Mouse (Mus musculus): ENCODE data around the gene Tcte1. TPM values are rescaled to one million over a fixed set of nuclear protein-coding genes. Genes with fewer than 3 reads are reported as not detected.
A peak's percentile ranks its signal among the peaks of the same experiment; 100 is the strongest.

Tcte1 gene
- total RNA-seq, 2 experiments from 2014 or later, result 0.57 to 0.69 TPM

GRCm38 (mm10) chr17:45546941-45547340 is 23.7 kb downstream of the Tcte1 start:
- DNase-seq (ENCODE audit: low spot score in 2 of 2), result no peak

DNA sequence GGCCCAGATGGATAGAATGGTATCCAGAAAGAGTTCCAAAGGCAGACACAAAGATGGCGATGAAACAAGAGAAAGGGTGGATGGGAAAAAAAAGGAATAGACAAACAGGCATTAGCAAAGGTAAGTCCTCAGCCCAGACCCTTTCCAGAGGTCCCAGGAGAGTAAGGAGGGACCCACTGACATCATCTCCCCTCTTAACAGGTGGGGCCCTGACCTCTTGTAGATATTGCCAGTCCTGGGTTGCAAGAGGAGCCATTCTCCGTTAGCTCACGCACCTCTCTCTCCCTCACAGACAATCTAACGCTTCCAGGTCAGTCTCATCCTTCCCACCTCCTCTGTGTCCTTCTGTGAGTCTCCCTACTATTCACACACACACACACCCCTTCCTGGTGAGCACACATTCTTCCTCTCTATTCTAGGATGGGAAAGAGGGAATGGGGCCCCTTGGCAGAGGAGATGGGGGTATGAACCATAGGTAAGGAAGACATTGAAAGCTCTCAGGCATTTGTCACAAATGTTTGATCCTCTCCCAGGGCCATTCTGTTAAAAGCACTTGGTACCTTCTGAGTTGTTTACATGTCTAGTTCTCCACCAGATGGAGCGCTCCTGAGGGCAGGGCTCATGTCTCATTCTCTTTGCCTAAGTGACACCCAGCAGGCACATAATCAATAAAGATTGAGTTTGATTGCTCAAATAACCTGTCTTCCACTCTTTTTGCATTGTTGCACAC is 24.4 kb downstream of the Tcte1 start:
- no peak for DNase-seq (ENCODE audit: low spot score in 2 of 2)

- DNase-seq (ENCODE audit: low spot score in 2 of 2), result peak; percentile 67 to 74
Measured at GRCm38 (mm10) chr17:45548541-45549512, 25.6 kb downstream of the Tcte1 start.

DNA sequence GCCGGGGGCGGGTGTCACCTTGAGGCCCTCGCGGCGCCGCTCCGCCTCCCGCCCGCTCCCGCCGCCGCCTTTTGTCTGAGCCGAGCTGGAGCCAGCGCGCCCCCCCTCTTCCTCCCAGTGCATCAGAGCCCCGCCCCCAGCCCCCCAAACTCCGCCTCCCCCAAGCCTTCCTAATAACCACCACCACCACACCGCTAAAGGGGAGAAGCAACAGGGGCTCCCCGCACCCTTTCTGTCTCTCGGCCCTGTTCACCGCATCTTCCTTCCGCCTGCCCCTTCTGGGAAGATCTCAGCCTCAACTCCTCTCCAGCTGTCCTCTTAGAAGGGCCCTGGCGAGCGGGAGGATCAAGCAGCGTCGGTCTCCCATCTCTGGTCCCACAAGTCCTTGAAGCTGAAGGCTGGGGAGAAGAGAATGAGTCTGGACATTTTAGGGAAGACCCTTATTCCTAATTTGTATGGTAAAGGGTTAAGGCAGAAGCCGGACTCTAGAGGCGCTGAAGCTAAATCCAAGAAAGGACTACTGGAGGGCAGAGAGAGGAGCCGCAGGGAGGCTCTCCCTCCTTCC is 26.5 kb downstream of the Tcte1 start, which contains the start of gene Tmem151b:
TSS of gene Tmem151b (minus strand) at position 61 of the 565 bp plus-strand sequence.
- DNase-seq (ENCODE audit: low spot score in 2 of 2), result peak; percentile 65 to 80

DNA sequence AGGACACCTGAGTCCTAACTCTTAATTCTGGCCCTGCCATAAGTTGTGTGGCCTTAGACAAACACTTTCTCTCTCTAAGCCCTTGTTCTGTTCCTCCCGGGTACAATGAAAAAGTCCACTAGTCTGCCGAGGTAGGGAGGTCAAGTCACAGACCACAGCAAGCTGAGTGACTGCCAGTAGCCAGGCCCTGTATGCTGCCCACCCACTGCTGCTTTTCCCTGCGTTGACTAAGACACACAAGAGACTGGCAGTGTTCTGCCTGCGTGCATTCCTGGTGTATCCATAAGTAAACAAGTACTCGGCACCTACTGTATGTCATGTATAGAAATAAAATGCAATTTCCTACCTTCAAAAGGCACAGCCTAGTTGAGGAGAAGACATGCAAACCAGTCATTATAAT is 27.0 kb downstream of the Tcte1 start:
- no peak for DNase-seq (ENCODE audit: low spot score in 2 of 2)

DNA sequence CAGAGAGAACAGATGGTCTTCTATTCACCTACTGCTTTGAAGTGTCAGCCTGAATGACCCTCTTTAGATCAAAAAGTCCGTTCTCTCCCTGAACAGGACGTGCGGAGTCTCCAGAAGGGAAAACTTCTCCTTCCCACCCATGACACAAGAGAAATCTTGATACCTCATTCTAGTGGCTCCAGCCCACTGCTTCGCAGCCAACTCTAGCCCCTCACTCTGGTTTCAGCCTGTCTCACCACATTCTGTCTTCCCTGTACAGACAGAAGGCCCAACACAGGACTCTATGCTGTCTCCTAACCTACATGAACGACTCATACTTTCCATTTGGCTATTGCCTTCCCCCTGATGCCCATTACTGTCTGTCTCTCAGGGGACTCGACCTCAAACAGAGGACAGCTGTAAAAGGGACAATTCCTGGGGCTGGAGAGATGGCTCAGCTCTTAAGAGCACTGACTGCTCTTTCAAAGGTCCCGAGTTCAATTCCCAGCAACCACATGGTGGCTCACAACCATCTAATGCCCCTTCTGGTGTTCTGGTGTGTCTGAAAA is 28.1 kb downstream of the Tcte1 start:
- DNase-seq (ENCODE audit: low spot score in 2 of 2), result no peak

- peak; percentile 89 to 91 for DNase-seq (ENCODE audit: low spot score in 2 of 2)
Measured at GRCm38 (mm10) chr17:45551816-45552451, 28.7 kb downstream of the Tcte1 start.

DNA sequence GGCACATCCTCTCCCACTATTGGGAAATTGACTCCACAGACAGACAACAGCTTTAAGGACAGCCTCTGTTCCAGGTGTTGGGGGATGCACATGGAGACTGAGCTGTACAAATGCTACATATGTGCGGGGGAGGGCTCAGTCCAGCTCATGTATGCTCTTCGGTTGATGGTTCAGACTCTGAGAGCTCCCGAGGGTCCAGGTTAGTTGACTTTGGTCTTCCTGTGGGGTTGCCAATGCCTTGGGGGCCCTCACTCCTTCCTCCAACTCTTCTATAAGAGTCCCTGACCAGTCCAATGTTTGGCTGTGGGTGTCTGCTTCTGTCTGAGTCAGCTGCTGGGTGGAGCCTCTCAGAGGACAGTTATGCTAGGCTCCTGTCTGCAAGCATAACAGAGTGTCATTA is 29.8 kb downstream of the Tcte1 start:
- DNase-seq (ENCODE audit: low spot score in 2 of 2), result no peak

DNA sequence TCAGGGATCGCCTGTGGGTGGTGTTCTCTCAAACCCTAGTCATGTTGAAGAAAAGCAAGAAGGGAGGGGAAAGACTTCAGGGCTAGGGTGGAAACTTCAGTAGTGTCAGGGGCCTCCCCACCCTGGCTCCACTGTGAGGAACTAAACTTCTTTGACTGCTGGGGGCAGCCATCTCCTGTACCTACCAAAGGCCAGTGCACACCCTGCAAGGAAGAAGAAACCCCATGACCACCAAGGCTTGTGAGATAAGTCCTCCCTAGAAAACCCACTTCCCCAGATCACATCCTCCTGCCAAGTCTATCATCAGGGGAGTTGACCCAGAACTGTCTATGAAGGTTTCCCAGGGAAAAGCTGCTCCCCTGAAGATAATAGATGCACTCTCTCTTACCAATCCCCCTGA is 31.2 kb downstream of the Tcte1 start:
- DNase-seq (ENCODE audit: low spot score in 2 of 2), result no peak

DNA sequence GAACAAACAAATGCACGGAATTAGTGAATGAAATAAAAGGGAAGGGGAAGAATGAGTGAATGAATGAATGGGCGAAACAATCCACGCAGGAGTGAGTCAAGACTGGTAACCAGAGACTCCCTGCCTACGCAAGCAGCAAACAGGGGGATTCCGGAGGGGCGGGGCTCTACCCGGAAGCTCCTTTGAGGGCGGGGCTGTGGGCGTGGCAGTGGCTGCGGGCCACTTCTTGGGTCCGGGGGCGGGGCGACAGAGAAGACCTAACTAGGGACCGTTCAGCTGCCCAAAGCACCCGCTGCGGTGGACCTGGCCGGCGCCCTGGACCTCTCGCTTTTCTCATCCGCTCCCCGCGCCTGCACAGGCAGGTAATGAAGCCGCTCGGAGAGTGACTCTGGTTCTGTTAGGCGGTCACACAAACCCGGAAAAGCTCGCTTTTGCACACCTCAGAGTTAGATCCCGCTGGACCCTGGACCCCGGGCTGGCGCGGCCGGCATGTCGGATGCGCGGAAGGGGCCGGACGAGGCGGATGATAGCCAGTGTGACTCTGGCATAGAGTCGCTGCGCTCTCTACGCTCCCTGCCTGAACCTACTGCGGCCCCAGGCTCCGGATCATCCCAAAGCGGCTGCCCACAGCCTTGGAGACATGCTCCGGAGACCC is 32.3 kb downstream of the Tcte1 start, which contains the start of gene Nfkbie:
TSS of gene Nfkbie (plus strand) at position 252 of the 655 bp plus-strand sequence.
- DNase-seq (ENCODE audit: low spot score in 2 of 2), result peak; percentile 88 to 93

DNA sequence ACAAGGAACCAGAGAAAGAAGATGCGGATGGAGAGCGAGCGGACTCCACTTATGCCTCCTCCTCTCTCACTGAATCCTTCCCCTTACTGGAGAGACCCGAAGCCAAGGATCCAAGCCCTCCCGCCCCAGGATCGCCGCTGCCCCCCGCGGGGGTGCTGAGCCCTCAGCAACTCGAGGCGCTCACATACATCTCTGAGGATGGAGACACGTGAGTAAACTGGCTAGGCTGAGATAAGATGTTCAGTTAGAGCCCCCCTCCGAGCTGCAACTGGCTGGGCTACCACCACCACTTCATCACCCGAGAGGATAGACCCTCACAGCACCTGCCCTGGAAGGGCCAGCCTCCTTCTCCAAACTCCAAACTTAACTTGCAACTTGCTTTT is 32.9 kb downstream of the Tcte1 start:
- DNase-seq (ENCODE audit: low spot score in 2 of 2), result no peak

DNA sequence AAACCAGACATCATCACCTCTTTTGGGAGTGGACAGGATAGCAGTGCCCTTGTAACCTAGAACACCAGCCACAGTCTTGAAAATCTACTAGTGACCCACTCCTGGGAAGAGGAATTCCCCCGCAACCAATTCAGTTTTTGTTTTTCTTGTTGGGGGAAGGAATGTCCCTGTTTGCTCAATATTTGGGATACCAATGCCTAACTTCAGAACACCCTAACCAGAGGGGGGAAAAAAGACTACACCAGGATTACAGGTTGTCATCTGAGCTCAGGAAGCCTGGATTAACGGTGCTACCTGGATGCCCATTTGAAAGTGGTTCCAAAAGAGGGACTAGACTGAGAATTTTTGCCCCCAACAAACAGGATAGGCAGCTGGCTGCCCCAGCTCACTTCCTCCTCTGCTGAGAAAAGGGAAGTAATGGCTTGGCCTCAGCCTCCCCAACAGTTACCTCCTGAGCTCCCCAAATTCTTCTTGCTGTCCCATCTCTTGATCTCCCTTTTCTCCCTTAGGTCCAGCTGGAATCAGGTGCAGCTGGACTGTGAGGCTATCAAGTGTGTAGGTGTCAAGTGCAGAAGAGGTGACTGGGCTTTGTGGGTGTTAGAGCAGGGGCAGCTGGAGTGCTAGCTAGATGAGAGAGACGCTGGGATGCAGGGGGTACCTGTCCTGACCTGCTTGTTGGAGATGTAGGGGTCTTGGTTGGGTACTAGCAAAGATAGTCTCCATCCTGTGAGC is 33.4 kb downstream of the Tcte1 start:
- DNase-seq (ENCODE audit: low spot score in 2 of 2), result no peak

- no peak for DNase-seq (ENCODE audit: low spot score in 2 of 2)
Measured at GRCm38 (mm10) chr17:45557246-45557824, 34.1 kb downstream of the Tcte1 start.

DNA sequence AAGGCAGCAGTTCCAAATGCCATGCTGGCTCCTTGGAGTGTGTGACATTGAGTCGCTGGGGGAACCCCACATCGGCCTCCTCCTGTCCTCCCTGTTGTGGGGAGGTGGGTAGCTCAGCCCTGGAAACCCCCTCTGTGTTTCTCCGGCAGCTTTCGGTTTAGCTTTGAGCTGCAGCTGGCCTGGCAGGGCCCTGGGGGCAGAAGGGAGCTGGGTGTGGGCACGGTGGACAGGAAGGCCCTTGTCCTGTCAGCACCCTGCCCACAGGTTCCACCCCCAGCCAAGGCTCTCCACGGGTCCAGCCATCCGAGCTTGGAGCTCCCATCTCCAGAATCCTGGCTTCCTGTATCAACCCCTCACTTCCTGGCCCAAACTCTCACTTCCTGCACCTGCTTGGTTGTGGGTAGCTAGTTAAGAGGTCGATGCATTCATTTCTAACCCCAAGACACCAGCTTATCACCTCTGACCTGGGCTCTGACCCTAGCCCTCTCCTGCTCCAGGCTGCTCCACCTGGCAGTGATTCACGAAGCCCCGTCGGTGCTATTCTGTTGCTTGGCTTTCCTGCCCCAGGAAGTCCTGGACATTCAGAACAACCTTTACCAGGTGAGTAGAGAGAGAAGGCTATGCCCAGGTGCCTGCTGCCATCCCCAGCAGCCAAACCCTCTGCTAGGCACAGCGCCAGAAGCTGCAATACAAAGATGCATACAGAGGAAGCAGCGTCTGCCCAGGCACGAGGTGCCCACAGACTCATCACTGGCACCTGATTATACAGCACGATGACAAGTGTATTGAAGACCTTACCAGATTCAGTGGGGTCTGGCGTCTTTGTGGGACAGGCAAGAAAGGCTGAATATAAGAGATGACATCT is 35.0 kb downstream of the Tcte1 start:
- no peak for DNase-seq (ENCODE audit: low spot score in 2 of 2)

- DNase-seq (ENCODE audit: low spot score in 2 of 2), result no peak
Measured at GRCm38 (mm10) chr17:45559732-45560525, 36.7 kb downstream of the Tcte1 start.

GRCm38 (mm10) chr17:45563216-45563615 is 40.0 kb downstream of the Tcte1 start:
- DNase-seq (ENCODE audit: low spot score in 2 of 2), result no peak
